Mouse (Mus musculus) spleen, postnatal 14 days (tissue): Measurements from ENCODE around the gene Osbpl9.

Experiments
- DNase-seq, 2 experiments: peaks; one replicate each; pipeline ENCODE4 v3.0.0; 2021 to 2022; ENCODE audit warnings: low spot score in 2 of 2

Osbpl9 gene

DNA sequence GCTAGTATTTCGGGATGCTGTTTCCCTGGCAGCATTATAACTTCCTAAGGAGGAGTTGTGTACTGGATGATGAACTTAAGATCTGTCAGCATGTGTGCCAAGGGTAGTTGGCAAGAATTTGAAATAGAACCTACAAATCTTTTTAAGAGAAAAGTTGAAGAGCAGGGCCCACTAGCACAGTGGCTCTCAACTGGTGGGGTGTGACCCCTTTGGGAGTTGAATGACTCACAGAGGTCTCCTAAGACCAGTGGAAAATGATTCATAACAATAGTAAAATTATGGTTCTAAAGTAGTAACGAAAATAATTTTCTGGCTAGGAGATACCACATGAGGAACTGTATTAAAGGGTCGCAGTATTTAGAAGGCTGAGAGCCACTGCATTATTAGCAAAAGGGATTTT lies 67.1 kb downstream of the Osbpl9 start:
- no peak for DNase-seq

DNA sequence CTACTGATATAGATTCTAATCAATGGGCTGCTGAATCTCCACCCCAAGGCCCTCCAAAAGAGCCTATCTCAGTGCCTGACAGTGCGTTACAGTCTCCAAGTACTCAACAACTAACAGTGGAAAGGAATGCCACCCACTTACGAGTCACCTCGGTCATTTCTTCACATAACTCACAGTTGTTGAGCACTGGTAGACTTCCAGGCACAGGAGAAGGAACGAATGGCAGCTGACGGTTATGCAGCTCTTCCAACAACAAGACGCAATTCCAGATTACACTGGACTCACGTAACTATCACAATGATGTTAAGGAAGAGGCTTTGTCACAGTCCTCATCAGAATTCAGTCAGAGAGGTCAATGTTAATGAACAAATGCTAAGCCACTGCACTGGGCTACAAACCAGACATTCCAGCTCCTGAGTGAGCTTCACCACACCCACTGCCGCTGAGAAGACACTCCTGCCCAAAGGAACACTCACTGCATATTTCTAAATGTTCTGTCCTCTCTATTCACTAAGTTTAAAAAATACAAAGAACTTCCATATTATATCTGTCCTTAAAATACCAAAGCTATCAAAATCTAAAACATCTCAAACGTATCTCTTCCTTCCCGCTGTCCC lies 70.7 kb downstream of the Osbpl9 start:
- DNase-seq, result no peak

DNA sequence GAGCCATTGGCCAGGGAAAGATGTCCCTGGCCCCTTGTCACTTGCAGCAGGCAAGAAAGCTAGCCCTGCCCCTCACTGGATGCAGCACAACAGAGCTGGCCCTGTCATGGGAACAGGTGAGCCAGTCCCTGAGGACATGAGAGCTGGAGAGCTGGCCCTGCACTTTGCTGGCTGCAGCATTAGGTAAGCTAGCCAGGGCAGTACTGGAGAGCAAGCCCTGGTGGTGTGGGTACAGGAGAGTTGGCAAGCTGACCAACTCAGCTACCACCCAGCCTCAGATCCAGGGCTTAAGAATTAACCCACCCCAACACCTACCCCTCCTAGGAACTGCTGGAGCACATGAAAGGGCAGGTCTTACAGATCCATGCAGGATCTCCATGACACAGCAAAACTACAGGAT lies 73.1 kb downstream of the Osbpl9 start:
- no peak for DNase-seq

DNA sequence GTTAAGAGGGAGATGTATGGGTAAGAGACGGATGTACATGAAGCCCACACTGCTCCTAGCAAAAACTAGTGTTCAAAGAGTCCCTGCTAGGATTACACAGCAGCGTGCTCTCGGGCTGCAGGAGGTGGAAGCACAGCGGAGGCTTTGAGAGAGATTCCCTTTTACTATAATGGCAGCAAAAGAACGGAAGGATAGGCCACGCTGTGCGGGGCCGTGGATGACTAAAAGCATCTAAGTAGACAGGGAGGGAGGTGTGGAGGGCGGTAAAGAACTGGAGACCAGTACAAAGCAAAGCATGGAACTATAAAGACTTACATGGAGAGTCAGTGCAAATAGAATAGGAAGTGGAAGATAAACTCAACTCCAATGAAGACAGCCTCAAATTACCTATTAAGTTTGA lies 74.1 kb downstream of the Osbpl9 start:
- DNase-seq, result no peak

DNA sequence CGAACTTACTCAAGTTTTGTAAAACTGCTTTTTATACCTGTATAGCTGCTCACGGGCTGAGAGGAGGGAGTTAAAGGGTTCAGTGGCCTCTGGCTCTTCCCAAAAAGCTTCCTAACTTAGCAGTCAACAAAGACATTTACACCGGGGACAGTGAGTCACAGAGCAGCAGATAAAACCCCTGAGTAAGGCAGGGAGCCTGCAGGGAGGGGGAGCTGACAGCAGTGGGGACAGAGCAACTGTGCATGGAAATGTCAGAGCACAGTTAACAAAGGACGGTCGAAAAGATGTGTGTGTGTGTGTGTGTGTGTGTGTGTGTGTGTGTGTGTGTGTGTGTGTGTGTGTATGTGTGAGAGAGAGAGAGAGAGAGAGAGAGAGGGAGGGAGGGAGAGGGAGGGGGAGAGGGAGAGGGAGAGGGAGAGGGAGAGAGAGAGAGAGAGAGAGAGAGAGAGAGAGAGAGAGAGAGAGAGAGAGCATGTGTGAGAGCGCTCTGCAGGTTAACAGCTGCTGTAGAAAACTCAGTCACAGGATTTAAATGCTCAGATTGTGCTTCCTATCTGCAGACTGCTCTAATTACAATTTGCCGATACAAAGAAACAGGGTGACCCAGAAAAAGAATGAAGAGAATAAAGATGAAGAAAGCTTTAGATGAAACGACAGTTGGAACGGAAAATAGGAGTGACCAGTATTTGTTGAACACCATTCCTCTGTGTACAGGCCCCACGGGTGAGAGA lies 75.1 kb downstream of the Osbpl9 start:
- no peak for DNase-seq

DNA sequence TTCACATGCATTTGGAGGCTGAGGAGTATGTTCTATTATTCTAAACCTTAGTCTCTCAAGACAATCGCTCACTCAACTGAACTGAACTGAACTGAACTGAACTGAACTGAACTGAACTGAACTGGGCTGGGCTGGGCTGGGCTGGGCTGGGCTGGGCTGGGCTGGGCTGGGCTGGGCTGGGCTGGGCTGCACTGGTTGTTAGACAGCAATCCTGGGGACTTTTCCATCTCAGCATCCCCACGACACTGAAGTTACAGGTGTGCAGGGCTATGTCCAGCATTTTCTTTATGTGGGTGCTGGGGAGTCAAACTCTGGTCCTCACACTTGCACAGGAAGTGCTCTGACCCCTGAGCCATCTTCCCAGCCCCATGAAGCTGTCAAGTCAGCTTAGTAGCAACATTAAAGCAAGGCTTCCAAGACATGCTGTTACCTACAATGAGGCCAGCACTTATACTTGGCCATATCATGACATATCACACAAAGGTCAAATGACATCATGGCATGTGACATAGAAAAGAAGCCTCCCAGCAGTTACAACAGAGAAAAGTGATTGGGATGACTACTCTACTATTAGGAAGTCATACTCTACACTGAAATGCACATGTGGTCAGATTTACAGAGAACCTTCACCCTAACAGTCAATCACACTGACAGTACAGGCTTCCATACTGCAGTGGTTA lies 76.2 kb downstream of the Osbpl9 start:
- DNase-seq, result no peak

DNA sequence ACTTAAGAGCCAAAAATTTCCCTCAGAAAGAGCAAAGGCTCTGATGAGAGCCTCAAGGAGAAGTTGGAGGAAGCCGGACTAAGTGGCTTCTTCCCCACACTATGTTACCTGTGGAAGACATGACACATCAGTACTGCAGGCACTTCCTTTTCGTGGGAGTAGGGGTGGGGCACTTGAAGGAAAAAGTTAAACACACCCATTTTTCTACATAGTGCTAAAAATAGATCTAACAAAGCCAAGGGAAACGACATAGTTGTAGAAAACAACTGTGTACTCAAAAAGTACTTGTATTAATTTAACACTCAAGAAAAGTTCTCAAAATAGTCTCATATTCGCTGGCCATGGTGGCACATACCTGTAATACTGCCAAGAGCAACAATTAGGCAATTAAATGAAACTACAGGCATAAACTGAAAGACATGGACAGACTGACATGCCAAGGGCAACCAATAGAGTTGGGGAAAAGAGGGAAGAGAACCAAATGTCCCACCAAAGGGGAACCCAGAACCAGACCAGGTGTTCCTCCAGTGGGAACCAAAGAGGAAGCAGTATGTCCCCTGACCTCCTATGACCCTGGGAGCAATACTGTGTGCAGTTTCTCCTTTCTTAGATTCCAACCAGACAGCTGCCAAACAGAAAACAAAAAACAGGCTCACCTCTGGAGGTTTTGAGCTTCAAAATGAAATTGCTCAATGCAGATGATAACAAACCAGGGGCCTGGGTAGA lies 79.1 kb downstream of the Osbpl9 start:
- DNase-seq, result no peak

DNA sequence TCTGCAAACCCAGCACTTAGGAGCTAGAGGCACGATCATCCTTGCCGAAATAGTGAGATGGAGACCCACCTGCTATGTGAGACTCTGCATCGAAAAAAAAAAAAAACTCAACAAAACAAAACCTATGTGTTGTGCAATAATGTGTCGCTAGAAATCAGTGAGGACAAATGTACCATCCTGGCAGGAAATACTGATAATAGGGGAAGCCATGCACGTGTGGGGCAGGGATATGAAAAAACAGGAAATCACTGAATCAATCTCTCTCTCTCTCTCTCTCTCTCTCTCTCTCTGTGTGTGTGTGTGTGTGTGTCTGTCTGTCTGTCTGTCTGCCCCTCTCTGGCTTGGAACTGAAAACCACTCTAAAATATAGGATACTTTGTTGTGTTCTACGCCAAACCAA lies 81.3 kb downstream of the Osbpl9 start:
- DNase-seq, result no peak

DNA sequence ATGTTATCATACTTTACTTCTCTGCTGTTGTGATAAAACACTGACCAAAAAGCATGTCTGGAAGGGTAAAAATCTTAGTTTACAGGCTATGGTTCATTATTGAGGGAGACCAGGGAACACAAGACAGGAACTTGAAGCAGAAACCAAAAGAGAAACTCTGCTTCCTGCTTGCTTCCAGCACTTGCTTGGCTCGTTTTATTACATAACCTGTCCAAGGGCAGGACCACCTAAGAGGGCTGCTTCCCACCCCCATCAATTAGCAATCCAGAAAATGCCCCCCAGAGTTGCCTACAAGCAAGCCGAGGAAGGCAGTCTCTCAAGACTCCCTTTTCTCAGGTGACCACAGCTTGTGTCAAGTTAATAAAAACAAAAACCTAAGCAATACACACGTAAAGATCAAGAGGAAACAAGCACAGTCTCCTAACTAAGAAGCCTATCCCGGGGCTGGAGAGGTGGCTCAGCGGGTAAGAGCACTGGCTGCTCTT lies 82.4 kb downstream of the Osbpl9 start:
- DNase-seq, result no peak

DNA sequence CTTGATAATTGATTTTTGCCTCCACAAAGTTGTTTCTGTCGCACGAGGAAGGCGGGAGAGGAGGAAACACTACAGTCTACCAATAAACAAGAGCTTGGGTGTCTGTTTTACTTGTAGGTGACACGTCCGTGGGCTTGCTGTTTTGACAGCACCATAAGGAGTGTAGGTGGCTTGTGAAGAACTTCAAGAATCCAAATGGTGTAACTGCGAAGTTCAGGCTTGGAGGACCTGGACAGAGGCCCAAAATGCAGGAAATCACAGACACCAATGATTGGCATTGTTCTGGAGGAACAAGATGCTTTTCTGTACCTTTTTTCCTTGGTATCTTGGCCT lies 83.8 kb downstream of the Osbpl9 start:
- DNase-seq, result no peak

DNA sequence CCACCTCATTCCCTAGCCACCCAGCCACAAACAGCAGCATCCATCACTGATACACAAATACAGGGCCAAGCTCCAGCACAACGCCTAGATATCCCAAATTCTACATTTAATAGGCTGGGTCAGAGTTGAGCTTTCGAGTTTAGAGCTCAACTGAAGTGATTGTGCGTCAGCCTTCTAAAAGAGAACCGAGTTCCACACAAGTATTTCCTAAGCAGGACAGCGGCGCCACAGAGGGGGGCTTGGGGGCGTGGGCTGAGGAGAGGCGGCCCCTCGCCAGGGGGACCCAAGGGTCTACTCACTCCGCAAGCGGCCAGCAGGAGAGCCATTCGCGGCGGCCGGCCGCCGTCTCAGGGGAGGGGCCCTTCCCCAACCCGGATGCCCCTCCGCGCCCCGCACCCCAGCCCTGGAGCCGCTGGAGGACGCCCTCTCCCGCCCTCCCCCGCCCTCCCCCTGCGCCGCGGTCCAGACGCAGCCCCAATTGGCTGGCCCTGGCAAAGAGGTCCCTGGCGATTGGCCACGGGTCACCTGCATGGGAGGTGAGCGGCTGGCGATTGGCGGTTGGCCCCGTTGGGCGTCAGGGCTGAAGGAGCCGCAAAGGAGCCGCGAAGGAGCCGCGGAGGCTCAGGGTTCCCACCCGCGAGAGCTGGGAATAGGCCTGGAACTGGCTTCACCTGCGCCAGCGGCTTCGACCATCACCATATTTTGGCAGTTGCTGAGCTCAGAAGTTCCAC lies 84.3 kb downstream of the Osbpl9 start:
- peak; percentile 85 to 88 for DNase-seq

DNA sequence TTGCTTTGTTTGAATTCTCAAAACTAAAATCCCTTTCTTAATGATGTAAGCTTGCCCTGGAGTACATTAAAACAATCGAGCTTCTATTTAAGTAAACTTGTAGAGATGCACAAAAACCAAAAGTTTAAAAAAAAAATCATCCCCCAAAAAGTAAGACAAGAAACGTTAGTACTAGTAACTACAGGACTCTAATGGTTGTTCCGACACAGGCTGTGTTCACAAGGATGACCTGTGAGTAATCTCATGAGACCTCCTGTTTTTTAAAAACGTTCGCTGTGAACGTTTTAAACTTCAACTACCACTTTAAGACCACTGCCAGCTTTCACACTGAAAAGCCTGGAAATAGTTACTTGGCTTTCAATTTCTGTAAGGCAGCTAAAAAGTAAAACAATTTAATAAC lies 85.1 kb downstream of the Osbpl9 start:
- no peak for DNase-seq

DNA sequence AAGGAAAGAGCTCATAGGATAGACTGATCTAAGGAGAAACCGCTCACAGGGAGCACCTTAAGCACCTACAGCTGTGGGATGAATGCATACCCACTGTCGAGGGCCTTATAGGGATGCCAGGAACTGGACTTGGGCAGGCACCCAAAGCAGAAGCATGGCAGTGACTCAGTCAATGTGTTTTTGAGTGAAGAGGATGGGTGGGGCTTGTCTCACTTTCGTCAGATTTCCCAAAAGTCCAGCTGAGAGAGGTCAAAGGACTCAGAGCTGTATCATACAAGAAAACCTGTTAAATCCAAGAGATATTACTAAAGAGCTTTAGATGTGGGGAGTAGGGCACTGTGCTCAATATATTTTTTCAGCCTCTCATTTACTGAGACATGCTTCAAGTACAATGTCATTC lies 85.6 kb downstream of the Osbpl9 start:
- DNase-seq, result no peak

DNA sequence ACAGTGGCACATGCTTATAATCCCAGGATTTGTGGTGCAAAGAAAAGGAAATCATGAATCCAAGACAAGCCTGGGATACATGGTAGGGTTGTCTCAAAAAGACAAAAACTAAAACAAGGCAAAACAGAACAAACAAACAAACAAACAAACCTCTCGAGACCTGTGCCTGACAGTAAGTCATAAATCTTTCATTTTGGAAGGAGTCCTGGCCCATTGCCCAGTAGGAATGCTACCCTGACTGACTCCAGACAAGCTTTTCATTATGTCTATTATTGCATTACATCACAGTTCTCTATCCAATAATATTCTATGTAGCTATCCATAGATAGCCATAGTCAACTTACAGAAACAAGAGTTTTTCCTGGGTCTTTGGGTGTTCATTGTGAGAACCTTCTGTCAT lies 86.3 kb downstream of the Osbpl9 start:
- DNase-seq, result no peak

DNA sequence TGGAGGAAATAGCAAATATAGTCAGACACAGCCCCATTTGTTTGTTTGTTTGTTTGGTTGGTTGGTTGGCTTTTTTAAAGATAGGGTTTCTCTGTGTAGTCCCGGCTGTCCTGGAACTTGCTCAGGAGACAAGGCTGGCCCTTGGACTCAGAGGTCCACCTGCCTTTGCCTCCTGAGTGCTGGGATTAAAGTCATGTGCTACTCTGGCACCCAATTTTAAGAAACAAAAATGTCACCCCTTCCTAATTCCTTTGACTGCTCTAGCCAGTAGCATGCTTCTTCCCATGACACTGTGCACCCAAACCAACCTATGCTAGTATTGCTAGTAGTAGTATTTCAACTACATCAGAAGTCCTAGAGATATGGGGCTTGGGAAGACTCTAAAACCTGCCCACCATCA lies 87.8 kb downstream of the Osbpl9 start:
- no peak for DNase-seq

DNA sequence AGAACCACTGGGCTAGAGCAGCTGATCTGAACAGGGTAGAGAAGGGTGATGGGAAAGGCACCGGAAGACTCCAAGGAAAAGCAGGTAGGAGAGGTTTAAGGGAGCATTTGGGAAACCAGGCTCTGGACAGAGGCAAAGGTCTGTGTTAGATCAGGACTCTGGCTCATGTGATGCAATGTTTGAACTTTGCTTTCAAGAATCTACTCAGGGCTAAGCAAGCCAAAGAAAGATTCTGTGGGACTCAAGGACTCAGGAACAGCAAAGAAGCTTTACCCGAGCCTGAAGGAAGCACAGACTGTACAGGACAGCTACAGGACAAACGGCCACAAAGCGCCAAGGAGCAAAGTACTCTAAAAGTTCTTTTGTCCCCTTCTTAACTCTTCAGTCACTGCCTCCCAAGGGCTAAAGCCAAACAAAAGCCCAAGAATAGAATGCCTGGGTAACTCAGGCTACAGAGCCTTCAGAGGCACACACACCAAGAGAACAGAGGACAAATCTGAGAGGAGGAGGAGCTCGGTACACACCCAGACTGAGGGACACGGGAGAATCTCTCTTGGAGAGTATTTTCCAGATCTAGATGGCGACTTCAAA lies 89.1 kb downstream of the Osbpl9 start:
- no peak for DNase-seq

DNA sequence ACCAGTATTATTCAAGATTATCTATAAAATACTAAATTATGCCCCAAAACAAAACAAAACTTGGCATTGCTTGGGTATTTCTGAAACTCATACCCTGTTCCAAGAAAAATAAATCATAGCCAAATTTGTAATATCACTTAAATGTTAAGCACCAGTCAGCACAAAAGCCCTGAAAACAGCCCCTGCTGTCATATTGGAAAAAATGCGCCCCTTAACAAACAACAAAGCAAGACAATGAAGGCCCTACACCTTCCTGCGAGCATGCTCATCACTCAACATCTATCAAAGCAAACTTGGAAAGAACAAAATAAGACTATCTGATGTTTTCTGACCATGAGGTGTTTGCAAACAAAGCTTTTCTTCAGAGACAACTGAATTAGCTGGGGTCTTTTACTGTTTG lies 91.1 kb downstream of the Osbpl9 start:
- no peak for DNase-seq

DNA sequence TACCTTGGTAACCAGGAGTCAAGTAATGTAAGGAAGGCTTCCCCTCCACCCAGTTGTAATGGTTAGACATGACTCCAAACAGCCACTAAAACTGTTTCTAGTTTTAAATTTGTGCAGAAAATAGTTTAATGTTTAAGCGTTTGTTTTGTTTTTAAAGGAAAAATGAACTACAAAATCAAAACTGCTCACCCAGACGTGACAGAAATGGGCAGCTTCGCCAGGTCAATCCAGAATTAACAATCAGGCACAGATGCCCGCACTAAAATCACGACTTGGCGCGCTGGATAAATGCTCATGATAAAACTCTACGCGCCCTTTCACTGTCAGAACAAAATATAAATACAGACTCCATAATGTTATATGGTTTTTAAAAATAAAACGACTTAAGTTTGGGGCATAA lies 92.4 kb downstream of the Osbpl9 start:
- no peak for DNase-seq

DNA sequence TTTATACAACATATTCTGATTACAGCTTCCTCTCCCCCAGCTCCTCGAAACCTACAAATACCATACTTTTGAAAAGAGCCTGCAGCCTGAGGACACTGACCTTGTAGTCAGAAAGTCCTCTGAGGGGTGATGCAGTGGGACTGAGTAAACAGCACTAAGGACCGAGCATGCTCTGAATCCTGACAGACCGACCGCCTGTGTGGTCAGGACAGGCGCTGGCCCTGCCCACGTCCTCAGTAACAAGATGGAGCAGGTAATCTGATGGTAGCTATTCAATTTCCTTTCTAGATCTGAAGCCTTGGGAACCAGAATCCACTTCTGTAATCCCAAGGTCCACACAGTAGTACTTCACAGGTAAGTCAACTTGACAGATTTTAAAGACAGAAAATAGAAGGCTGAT lies 93.1 kb downstream of the Osbpl9 start:
- no peak for DNase-seq

DNA sequence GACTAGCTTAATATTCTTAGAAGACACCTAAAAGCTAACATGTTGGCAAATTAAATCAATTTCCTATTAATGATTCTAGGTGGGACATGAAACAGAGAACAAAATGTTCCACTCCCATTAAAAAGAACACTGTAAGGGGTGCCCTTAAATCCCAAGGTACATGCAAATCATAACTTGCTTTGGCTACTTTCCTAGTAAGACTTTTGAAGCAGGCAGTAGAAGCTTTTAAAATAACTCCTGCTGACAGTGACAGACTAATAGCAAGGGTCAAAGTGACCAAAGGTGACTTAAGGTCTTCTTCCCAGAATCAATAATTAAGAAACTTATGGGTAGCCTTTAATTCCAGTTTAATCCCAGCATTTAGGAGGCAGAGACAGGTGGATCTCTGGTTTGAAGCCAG lies 95.5 kb downstream of the Osbpl9 start:
- no peak for DNase-seq

DNA sequence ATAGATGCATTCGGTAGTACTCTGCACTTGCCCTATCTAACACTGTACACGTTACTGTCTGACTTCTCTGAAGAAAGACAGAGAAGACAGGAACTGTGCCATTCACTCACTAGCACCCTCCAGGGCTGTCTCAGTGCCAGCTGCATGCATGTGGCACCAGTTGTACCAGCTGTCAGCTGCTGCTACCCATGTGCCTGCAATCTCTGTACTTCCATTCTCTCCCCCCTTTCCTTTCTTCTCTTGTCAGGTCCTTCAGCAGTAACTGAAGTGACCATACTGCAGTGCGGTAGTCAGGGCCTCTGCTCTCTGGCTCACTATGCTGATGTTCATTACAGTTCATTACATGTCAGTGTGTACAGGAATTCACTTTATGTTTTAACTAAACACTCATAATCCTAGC lies 96.0 kb downstream of the Osbpl9 start:
- no peak for DNase-seq

DNA sequence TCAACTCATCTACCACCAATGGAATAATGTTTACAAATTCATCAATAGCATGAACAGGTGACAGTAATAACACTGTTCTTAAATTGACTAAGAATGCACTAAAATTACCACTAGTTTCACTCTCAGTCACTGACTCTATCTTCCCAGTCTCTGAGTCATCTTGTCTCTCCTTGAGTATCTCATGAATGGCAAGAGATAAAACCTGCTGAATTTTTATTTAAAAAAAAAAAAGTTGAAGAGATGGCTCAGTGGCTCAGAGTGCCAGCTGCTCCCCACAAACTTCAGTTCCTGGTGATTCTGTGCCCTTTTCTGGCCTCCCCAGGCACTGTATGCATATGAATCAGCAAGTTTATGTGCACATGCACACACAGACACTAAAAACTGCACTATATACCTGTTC lies 96.8 kb downstream of the Osbpl9 start:
- DNase-seq, result no peak
